Mouse (Mus musculus) CH12.LX (cell line): ENCODE measurements around the gene Abhd14a.

ENCODE experiments used
- BHLHE40 ChIP-seq: IDR thresholded peaks from 2 replicates; pipeline ENCODE4 v1.6.1; 2011; ENCODE audit warnings: mild to moderate bottlenecking, low read depth, low read length, improper control_type of control experiment
- CTCF ChIP-seq, 2 experiments: IDR thresholded peaks in 1 of 2; conservative IDR thresholded peaks in 1 of 2; 2 replicates each; pipeline ENCODE4 v1.5.1; 2011 to 2012; ENCODE audit warnings: low read depth in 2 of 2, low read length in 2 of 2, improper control_type of control experiment in 1 of 2, inconsistent platforms in 1 of 2, mild to moderate bottlenecking in 1 of 2, moderate library complexity in 1 of 2
- E2F4 ChIP-seq: IDR thresholded peaks from 2 replicates; pipeline ENCODE4 v1.6.1; 2011; ENCODE audit warnings: low read depth, low read length, improper control_type of control experiment; ENCODE audit not compliant: insufficient replicate concordance
- EP300 ChIP-seq: IDR thresholded peaks from 2 replicates; pipeline ENCODE4 v1.6.1; 2011; ENCODE audit warnings: low read length, improper control_type of control experiment
- MEF2A ChIP-seq: IDR thresholded peaks from 2 replicates; pipeline ENCODE4 v1.6.1; 2014; ENCODE audit warnings: low read depth, mild to moderate bottlenecking, inconsistent platforms, low read length, improper control_type of control experiment, borderline replicate concordance
- NELFE ChIP-seq: IDR thresholded peaks from 2 replicates; pipeline ENCODE4 v1.6.1; 2011; ENCODE audit warnings: low read depth, low read length, improper control_type of control experiment
- PAX5 ChIP-seq: IDR thresholded peaks from 2 replicates; pipeline ENCODE4 v1.6.1; 2012; ENCODE audit warnings: low read length, inconsistent platforms, mixed read lengths
- POLR2A ChIP-seq: IDR thresholded peaks from 2 replicates; pipeline ENCODE4 v1.6.1; 2011; ENCODE audit warnings: low read depth, mild to moderate bottlenecking, improper control_type of control experiment, low read length
- SMC3 ChIP-seq: IDR thresholded peaks from 2 replicates; pipeline ENCODE4 v1.6.1; 2011; ENCODE audit warnings: low read depth, low read length, improper control_type of control experiment
- ZNF384 ChIP-seq: IDR thresholded peaks from 2 replicates; pipeline ENCODE4 v1.6.1; 2012; ENCODE audit warnings: low read depth, low read length, improper control_type of control experiment, inconsistent platforms

DNA sequence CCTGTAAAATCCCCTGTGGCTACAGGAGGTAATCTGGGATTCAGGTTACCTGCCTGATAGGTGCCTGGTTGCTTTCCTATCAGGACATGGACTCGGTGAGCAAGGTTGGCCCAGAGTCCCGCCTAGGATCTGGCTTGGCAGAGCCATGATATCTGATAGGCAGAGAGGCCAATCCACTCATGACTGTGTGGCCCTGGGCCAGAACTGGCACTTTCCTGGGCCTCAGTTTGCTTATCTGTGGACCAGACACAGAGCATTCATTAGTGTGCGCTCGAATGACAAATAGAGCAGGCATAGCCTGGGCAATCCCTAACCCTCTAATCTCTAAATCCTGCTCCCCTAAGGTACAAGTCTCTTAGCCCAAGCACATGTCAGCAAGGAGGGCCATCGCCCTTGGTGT is 45.3 kb downstream of the Abhd14a start:
- TF ChIP-seq MEF2A = no peak
- no peak for TF ChIP-seq BHLHE40
- no peak for TF ChIP-seq ZNF384
- TF ChIP-seq CTCF (conservative IDR thresholded peaks at IDR 0.05 in 1 of 2, IDR thresholded peaks at IDR 0.05 in 1 of 2; ENCODE audit: low read depth in 2 of 2, low read length in 2 of 2) = no peak
- no peak for TF ChIP-seq SMC3
- TF ChIP-seq NELFE = no peak
- no peak for TF ChIP-seq PAX5
- TF ChIP-seq EP300 = no peak
- TF ChIP-seq POLR2A = no peak
- no peak for TF ChIP-seq E2F4
